Mouse (Mus musculus) adrenal gland, adult (tissue): Measurements from ENCODE around the gene Man2b2.
A peak's percentile ranks its signal among the peaks of the same experiment; 100 is the strongest.

Source experiments
- DNase-seq, 2 experiments: peaks; one replicate each; pipeline ENCODE4 v3.0.0; 2022 to 2023; ENCODE audit warnings: low spot score in 1 of 2; ENCODE audit not compliant: inconsistent age in 2 of 2

Man2b2 gene

DNA sequence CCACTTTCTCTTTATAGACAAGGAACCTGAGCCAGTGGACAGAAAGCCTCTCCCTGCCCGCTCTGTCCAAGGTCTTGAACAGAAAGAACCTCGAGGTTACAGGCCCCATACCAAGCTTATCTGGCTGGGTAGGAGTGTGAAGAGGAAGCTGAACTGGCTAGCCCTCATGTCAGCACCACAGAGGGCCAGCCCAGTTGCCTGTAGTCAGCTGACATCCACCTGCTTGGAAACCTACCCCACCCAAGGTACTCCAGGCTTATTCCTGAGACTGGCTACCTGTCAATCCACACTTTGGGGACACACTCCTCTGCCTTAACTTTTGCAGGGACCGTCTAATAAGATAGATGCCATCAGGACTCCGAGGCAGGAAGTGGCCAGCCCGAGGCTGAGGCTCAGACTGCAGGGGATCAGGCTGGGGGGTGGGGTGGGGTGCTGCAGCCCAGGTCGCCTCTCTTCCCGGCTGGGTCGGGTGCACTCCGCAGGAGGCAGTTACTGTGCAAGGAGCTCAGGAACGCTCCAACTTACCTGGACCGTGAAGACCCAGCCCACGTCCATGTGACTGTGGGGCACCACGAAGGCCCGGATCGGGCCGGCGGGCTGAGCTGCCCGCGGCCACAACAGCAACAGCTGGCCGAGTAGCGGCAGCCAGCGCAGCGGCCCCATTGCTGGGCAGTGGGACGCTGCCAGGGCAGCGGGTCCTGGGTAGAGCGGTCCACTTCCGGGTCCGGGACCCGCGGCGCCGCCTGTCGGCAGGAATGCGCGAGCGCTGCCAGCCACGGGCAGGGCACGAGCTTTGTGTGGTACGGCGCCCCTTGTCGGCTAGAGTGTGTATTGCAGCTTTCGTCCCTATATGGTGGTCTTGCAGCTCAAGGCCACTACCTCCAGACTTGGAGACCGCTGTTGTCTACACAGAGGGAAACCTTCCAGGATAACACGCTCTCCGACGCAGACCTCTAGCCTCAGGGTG lies at the start of gene Man2b2:
Man2b2 (minus strand) TSS at position 741 of the 967 bp plus-strand sequence.
- peak; percentile 92 to 97 for DNase-seq

DNA sequence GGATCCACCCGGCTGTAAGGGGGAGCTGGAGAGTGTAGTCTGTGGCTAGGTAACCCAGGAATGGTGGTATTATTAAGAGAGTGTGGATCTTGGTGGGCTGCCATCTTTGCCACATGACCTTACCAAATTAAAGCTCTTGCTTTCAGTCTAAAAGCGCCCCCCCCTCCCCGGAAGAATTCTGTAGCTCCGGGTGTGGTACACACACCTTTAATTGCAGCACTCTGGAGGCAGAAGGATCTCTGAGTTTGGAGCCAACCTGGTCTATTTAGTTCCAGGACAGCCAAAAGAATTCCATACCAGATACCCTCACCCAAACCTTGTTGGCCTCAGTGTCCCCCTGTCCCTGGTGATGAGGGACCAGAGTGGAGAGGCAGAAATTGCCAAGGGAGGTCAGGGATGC lies 48.3 kb upstream of the Man2b2 start:
- no peak for DNase-seq

DNA sequence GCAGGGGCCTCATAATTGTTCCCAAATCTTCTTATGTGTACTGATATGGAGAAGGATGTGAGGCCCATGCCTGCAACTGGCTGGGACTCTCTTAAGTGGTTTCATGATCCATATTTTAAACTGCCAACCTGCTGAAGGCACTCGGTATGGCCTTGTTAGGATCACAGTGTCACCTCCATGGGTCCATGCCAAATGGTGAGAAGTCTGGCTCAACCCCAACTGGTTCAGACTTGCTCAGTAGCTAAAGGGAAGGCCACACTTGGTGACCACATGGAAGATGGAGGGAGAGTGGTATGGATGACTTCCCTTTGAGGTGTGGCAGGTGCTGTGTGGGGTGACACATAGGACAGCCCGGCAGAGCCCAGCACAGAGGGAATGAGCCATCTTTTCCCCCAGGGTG lies 47.2 kb upstream of the Man2b2 start:
- DNase-seq = no peak

DNA sequence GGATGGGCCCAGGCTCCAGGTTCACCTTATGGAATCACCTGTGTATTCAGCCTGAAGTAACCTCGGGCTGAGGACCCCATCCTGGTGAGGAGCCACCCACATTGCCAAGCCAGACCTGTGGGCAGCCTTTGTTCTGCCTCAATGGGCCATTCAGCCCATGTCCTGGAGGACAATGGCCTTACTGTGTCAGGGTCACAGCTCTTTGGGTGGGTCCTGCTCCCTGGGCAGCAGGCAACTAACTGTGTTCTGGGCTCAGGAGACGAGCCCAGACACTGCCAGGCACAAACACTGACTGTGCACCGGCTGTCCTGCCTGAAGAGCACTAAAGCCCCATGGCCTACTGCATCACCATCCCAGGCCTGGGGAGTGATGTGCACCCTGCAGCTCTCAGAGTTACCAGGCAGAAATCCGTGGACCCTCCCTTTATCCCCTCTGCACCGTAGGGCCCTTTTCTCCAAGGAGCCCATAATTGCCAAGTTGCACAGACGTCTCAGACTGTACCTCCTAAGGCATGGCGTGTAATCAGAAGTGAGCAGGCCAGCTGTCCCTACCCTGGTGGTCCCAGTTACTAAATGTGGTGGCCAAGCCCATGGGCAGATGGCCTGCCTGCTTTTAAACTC lies 46.4 kb upstream of the Man2b2 start:
- no peak for DNase-seq

DNA sequence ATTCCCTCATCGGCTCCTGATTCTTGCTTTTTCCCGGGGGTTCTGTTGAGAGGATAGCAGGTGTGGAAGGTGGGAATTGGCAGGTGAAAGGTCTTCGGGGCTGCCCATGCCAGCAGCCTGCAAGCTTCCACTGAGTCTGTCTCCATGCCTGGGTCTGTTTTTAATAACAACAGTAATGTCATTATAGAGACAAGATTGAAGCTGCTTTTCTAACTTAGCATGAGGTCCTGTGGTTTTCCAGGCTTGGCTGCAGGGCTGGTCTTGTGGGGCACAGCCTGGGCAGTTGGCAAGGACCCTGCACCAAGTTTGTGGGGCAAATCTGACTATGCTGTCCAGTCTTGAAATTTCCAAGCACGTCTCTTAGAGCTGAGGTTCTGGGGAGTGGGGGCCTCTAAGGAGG lies 45.5 kb upstream of the Man2b2 start:
- no peak for DNase-seq

DNA sequence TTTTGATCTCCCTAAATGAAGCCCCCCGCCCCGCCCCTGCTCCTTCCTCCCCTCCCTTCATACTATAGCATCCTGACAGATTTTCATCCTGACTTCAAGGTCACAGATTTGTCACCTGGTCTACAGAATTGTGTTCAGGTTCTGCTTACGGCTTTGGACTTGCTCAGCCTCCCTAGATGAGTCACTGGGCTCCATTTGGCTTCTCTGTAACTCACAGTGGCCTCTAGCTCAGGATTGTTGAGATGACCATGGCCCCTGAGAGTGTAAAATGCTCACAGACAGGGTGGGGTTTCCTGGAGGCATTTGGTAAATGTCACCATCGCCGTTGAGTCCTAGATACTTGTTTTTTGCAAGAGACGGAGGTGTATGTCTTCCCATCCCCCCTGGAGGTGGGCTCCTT lies 40.5 kb upstream of the Man2b2 start:
- DNase-seq = no peak

DNA sequence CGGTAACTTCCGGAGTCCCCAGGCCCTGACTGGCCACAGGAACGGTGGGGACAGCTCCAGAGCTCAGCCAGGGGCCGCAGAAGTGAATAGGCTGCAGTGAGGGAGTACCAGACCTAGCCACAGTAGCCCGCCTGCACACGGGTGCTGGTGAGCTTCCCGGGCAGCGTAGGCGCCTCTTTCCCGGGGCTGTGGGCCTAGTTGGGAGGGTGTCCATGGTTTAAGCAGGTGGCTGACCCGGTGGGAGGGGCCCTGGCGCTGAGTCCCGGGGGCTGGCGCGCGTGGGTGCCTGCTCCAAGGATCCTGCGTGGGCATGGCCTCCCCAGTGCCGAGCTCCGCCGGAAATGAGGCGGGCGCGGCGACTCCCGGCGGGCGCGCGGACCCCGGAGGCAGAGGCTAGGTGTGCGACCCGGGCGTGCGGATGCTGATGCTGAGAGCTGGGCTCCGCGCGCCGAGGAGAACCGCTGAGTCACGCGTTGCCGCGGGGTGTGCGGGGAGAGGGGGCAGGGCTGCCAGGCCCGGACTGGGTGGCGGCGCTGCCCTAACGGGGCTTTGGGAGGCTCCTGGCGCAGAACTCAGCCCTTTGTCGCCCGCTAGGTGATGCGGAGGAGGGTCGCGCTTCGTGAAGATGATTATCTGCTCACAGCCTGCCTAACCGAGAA lies 39.3 kb upstream of the Man2b2 start:
- peak; percentile 33 to 55 for DNase-seq

DNA sequence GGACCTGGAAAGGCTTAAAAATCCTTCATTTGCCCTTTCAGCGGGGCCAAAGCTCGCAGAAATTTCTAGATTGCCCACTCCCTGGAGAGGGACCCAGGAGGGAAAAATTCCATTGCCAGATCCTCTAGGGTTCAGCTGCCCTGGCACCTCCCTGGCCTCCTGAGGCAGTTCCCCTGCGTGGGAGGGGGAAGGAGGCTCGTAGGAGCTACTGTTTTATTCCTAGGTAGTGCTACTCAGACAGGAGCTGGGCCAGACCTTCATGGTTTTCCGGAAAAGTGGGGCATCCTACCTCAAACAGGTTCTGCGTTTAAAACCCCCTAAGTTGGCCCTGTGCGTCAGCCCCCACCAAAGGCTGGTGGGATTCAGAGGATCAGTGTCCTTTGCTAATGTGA lies 38.7 kb upstream of the Man2b2 start:
- peak in 1 of 2 experiments; percentile 49 for DNase-seq

DNA sequence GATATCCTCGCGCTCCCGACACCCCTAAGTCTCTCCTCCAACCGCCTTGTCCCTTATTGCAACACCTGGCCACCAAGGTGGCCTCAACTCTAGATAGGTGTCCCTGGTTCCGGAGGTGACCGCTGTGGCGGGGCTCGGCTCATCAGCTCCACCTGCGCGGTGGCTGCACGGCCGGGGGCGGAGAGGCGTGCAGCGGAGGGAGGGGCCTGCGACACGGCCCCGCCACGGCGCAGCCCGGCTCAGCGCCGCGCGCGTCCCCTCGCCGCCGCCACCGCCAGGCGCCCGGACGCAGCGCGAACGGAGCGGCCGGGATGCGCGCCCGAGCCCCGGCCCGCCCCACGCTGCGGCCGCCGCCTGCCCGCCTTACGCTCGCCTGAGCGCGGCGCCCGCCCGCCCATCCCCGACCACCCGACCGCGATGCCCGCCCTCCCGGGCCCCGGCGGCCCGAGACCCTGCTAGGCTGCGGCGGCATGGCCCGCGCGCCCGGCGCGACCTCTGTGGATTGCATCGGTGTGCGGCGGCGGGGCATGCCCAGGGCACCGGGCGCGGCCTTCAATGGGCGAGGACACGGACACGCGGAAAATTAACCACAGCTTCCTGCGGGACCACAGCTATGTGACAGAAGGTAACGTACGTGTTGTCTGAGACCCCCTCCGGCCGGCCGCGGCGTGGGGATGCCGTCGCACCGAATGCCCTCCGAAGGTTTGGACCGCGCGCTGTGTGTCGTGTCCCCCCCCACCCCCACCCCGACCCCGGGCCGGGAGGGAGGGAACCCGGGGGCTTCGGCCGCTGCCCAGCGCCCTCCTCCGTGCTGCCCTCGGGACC lies 38.0 kb upstream of the Man2b2 start, which contains the start of gene Ppp2r2c:
Ppp2r2c (plus strand) TSS at position 248 of the 825 bp plus-strand sequence.
- DNase-seq = no peak

DNA sequence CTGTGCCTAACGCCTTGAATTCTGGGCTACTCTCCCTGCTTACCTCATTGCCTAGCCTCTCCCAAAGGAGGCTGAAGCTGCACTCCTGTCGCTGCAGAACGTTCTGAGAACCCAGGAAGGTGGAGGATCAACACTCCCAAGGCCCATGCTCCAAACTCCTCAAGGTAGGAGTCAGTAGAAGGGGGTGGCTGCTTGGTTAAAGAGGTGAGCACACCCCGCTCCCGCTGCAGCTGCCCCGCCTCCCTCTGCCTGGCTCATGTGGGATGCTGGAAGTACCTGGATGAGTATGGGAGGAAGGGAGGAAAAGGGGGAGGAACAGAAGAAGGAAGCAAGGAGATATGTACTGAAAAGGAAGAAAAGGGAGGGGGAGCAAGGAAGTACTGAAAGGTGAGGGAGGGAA lies 37.1 kb upstream of the Man2b2 start:
- DNase-seq = no peak

DNA sequence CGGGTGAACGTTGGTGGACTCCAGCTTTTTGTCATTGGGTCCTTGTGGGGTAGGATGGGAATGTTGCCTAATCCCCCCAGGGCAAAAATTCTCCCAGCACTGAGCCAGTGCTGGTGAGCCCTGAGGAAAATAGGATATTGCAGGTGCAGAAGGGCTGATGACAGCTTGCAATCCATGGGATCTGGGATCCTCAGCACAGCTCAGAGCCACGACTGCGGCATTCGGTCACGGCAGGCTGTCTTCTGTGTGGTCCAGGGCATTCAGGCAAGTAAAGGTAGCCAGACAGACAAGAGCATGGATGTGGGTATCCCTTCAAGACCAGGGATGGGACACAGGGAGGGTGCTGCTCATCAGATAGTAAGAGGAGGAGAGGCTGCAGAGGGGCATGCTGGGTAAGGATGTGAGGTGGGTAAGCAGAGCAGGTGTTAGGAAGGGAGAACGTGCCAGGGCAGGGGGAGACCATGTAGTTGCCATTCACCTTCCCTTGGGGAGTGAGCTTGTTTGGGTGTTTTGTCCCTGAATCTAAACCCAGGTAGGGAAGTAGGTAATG lies 36.3 kb upstream of the Man2b2 start:
- no peak for DNase-seq

DNA sequence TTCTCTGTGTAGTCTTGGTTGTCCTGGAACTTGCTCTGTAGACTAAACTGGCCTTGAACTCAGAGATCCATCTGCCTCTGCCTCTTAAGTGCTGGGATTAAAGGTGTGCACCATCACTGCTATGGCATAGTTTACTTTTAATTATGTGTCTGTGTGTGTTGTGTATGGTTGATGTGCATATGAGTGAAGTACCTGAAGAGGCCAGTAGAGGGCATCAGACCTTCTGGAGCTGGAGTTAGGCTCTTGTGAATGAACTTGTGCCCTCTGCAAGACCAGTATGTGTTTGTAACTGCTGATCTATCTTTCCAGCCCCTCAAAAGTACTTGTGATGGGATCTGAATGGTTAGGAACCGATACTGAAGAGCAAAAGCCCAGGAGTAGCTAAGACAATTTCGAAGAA lies 30.6 kb upstream of the Man2b2 start:
- DNase-seq = no peak

DNA sequence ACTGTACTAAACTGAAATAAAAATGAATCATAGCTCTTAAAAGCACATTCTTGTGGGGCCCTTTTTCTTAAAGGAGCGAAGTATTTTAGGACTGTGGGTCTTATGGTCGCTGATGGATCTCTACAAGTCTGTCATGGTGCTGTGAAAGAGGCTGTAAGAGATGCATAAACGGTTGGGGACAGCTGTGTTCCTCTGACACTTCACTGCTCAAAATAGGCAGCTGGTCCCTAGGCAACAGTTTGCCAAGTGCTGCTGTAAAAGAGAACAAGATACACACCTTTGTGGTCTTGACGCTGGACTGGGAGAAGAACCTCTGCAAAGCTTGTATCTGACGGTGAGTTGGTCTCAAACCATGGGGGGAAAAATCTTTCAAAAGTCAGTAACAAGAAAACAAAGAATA lies 27.1 kb upstream of the Man2b2 start:
- DNase-seq = no peak

DNA sequence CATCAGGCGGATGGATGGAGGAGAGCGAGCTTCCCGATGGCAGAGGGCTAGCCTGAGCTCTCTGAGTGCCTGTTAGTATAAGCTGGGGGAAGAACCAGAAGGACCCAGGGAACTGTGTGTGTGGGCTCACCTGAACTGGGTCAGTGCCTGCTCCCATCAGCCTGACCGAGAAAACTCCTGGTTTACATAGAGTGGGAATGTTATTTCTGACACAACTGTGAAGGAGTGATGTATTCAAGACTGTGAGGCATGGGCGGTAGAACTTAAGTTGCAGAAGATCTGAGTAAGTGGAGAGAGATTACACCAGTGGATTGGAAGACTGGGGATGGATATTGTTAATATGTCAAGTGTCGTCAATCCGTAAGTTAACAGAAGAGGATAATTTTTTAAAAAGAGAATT lies 26.1 kb upstream of the Man2b2 start:
- DNase-seq = no peak

DNA sequence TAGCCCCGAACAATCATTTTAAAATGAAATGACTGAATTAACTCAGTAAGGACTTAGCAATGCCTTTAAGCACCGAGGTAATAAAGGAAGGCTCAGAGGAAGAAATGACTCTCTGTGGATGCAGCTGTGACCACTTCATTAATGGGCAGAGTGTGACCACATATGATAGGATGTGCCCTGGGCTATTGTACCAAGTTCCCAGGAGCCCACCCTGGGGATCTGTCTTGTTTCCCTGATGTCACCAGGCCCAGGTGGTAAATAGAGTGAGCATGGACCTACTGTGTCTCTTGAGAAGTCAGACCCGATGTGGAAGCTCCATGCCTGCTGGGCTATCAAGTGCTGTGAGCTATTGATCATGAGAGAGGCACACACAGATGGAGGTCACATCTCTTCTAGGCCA lies 24.7 kb upstream of the Man2b2 start:
- DNase-seq = no peak

DNA sequence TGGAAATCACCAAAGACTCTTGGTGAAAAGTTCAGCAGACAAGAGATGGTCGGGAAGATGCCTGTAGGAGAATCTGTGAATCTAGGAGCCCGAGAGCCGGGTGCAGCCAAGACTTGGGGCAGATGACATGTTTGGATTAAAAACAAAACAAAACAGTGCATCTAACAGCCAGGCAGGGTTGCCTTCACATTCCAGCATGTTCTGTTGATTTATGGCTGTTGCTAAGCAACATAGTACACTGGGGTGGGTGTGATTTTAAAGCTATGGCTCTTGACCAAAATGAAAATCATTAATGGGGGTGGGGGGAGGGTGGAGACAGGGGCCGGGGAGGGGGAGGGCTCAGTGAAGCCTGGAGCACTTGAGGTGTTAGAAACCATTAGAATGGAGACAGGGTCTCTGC lies 21.1 kb upstream of the Man2b2 start:
- no peak for DNase-seq

DNA sequence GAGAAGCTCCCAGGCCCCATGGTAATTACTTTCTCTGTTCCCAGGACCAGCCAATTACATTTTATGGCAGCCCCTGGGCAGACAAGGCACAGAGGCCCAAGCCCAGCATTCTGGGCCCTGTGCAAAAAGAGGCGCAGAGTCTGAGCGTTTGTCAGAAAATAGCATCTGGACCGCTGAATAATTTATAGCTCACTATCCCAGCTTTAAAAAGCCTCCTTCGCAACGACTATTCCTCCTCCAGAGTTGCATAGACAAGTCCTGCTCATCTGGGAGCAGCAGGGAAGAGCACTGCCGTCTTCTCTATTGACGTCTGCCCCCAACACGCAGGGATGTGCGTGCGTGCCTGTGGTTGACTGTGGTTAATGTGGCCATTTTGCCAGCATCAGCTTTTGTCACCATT lies 14.0 kb upstream of the Man2b2 start:
- no peak for DNase-seq

DNA sequence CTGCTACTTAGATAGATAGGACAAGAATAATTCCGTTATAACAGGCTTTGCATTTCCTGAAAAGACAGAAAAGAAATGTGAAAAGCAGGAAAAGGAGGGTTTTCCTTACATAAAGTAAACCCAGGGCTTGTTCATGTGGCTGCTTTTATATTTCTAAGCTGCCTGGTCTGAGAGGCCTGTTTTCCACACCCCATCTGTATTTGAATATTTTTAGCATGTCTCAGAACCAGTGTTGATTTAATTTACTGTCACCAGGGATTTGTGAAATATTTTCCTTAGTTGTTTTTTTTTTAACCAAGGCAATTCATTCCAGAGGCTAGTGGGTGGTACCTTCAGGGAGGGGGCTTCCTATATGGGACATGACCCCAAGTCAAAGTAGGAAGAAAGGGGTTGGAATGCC lies 11.2 kb upstream of the Man2b2 start:
- no peak for DNase-seq

DNA sequence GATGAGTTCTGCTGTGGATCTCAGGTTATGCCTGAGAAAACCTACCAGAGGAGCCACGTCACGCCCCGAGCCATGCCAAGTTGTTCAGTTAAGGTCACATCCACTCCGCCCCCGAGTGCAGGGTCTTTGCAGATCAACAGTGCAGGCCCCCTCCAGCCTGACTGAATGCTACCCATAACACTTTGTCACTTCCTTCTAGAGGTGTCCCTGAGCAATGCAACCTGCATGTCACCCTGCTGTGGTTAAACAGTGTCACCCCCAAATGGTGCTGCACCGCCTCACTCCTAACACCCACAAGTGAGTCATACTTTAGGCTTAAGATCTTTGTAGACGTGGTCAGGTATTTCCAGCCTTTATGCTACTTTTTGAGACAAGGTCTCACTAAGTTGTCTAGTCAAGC lies 9.6 kb upstream of the Man2b2 start:
- DNase-seq = no peak

DNA sequence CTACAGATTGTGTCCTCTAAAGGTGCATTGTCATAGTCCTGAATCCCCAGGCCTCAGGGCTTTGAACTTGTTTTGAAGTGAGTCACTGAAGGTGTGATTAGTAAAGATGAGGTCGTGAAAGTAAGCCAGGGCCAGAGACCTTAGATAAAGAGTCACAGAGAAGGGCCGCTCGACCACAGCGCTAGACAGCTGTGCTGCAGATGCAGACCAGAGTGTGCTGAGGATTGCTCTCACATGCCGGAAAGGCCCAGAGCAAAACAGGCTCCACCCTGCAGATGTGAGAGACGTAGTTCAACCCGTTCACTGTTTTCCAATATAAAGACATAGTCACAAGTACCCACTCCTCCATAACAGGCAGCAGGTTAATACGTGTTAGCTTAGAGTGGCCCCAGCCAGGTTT lies 9.1 kb upstream of the Man2b2 start:
- no peak for DNase-seq

DNA sequence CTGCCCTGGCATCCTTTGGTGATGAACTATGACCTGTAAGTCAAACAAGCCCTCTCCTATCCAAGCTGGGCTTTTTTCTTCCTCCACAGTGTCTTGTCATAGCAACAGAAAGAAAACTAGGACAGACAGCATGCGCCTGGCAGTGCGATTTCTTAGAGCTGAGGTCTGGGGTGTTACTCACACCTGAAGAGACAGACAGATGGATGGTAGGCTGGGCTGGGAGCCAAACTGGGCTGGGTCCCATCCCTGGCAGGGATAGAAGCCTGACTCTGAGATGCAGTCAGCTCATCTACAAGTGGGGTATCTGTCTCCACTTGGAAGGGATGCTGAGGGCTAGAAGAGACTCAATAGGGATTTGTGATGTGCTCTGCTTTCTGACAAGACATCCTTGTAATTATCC lies 8.6 kb upstream of the Man2b2 start:
- DNase-seq = no peak
